Mouse (Mus musculus): ENCODE data around the gene Tmem9b.

The Tmem9b gene

GRCm38 (mm10) chr7:109690101-109690500 is 62.6 kb downstream of the Tmem9b start:
- DNase-seq (ENCODE audit: extremely low read depth, insufficient read length, low spot score): no peak

GRCm38 (mm10) chr7:109686585-109687128 is 66.0 kb downstream of the Tmem9b start:
- DNase-seq (ENCODE audit: extremely low read depth, insufficient read length, low spot score): no peak
